Mouse (Mus musculus) thymus, adult 18-20 months (tissue): ENCODE results near the gene Prickle2.

ENCODE experiments used
- DNase-seq, 2 experiments: peaks; one replicate each; pipeline ENCODE4 v3.0.0; 2022; ENCODE audit warnings: mixed read lengths in 2 of 2

Gene Prickle2

DNA sequence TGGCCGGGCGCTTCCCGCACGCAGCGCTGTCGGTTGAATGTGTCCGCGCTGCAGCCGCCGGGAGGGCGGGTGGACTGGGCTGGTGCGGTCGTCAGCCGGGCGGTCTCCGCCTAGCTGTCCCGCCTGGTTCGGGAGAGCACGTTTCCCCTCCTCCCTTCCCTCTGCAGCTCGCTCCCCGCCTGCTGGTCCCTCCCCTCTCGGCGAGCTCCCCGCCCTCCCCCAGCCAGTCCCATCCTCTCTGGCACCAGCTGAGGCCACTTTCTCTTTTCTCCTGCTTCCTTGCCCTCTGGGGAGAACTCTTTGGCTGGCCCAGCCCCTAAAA is at the start of gene Prickle2:
TSS of gene Prickle2 (minus strand) at position 11 of the 322 bp plus-strand sequence.
- DNase-seq = no peak

DNA sequence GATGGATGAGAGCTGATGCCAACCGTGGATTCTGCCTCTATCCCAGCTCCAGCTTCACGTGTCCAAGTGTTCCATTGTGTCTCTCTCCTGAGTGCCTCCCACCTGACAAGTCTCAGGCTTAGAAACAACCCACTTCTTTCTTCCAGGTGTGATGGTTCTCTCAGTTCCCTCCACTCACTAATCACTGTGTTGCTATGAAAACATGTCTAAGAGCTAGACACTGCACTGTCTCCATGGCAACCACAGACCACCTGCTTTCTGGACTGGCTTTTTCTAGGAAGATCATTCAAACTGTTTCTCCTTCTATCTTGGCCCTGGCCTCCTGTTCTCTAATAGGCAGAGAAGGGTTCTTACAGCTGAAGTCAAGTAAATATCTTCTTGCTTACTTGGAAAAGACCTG is 46.8 kb upstream of the Prickle2 start:
- no peak for DNase-seq

DNA sequence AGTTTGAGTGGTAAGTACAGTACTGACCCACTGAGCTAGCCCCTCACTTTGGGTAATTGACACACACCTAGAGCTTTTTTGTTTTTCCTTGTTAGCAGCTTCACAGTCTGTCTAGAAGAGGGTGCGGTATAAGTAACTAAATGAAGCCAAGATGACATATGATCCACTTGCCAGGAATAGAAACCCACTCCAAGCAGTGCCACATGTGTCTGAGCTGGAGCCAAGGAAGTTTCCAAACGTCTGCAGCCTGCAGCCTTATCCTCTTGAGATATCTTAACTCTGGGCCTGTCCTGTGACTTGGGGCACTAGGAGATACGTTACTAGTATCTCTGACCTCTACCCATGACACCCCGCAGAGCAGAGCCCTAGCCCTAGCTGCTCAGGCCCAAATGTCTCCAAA is 43.5 kb upstream of the Prickle2 start:
- no peak for DNase-seq

DNA sequence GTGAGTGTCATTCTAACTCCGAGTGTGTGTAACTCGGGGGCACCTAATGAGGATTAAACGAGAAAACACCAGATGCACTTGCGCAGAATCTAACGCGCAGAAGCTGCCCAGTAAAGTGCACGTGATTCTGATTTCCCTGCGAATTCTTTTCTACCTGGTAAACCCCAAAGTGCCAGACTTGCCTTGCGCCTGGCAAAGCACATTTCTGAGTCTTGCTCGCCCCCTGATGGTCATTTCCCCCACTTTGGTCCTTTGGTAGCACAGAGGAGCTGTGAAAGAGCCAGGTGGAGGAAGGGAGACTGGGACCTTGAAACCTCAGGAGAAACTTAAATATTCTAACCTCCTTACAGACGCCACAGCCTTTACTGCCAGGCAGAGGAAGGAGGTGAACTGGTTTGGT is 37.6 kb upstream of the Prickle2 start:
- DNase-seq = no peak

DNA sequence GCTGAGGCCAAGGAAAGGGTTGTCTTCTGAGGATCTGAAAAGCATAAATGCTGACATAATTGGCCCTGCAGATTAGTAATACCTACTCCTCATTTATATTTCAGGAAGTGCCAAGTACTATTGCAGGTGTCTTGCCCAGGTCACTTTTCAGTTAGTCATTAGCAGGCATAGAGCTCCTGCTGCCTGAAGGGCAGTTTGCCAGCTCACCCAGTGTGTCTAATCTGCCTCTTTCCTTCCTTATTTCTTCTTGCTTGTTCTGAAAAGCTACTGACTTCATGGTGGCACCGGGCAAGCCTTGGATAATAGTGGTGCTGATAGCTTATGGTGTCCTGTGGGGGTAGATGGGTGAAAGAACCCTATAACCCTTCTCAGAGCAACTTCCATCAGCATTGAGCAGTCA is 31.2 kb upstream of the Prickle2 start:
- no peak for DNase-seq

DNA sequence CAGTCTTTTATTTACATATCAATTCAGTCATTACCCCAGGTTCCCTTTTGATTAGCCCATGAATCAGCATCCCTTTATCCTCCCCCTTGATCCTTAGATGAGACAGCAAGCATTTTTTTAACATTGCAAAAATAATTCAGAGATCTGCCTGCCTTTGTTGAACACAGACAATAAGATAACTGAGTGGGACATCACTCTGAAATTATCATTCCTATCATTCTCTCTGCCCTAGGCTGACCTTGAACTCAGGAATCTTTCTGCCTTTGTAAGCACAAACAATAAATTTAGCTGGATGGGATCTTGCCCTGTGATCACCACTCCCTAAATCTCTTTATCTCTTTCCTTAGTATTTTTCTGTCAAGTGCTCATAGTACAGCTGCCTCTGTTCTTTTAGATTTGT is 27.7 kb upstream of the Prickle2 start:
- no peak for DNase-seq

DNA sequence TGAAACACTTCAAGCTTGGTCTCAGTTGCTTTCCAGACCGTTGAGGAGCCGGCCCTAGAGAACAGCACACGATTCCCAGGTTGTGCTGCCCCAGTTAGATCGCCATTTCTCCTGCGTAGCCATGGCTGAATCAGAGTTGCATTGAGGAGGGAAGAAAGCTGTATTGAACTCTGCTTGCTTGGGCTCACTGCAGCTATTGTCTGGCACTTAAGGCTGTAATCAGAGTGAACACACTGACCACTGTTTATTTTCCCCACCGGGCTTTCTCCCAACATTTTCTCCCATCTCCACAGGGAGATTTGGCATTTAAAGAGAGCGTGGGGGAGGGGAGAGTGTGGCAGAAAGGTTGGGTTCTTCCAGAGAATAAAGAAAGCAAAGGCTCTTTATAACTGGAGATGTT is 22.6 kb upstream of the Prickle2 start:
- DNase-seq = no peak

DNA sequence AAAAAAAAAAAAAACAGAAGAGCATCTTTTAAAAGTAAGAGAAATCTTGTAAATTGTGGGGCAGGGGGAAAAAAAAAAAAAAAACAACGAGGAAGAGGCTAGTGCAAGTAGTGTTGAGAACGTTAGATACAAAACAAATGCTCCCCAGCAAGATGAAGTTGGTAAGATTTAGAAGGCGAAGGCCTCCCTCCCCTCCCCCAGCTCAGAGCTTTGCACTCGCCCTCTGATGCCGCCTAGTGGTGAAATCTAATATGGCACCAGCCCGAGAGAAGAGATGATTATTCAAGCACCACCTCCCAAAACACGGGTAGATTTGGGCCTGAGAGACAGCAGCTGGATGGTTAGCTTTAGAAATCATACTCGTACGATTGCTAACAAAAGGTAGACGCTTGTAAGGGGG is 22.1 kb upstream of the Prickle2 start:
- no peak for DNase-seq

DNA sequence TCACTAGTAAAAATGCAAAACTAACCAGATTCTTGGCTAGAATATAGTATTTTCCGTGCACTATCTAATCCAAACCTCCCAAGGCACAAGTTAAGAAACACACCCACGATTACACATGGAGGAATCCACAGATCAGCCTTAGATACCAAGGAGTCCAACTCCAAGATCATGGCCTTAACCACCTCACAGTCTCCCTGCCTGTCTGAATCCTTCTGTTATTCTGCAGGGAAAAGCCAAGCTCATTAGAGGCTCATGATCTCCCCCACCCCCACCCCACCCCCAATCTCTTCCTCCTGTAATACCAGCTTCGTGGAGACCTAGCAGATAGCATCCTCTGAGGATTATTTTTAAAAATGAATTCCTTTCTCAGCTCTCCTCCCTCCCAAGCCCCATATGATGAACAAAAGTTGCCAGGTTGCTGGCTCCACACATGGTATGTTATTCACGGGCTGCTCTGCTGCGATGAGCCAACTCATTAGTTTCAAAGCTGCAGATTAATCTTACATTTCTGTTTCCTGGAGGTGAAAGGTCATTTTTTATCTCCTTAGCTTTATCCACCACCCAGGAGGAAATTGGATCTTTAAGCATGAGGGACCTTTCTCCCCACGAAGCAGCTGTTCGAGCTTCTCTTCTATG is 21.5 kb upstream of the Prickle2 start:
- no peak for DNase-seq

DNA sequence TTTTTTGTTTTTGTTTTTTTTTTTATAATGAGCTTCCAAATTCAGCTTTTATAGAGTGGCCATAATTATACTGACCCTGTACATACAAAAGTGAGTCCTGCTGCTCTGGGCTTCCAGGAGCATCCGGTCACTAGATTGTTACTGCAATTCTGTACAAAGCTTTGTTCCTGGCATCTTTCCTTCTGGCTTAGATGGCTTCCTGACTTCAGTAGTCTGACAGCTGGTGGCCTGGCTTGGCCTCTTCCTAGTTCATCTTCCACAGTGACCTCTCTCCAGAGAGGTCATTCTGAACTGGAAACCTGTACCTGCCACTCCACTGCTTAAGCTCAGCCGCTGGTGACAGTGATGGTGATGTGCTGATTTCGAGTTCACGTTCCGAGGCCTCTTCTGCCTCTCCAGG is 20.2 kb upstream of the Prickle2 start:
- DNase-seq = no peak

DNA sequence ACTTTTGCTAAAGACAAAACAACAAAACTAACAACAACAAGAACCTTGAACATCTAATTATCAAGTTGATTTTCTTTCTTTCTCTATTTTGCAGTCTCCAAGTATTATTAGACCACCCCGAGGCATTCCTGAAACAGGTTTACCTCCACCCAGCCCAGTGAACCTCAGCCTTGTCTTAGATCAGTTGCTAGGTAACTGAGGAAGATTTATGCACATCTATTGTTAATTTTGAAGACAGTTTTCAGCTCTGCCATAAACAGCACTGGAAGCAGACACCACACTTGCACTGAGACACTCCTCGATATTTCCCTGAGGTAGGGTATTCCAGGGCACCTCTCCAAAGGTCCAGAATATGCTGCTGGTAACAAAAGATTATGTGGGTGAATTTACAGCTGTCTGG is 18.4 kb upstream of the Prickle2 start:
- no peak for DNase-seq

DNA sequence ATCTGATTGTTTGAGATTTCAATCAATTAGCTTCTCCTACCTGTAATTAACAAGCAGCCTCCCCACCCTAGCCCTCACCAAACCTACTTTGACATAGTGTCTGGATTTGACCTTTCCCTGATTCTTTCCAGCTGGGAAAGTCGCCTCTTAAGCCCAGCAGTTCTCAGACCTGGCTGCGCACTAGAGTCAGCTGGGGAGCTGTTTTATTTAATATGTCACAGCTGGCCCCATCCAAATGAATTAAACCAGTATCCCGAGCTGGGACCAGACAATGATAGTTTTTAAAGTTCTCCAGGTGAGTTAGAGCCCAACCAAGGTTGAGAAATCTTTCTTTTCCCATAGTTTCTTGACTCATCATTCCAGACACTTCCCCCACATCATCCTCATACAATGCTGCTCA is 9.9 kb upstream of the Prickle2 start:
- no peak for DNase-seq

DNA sequence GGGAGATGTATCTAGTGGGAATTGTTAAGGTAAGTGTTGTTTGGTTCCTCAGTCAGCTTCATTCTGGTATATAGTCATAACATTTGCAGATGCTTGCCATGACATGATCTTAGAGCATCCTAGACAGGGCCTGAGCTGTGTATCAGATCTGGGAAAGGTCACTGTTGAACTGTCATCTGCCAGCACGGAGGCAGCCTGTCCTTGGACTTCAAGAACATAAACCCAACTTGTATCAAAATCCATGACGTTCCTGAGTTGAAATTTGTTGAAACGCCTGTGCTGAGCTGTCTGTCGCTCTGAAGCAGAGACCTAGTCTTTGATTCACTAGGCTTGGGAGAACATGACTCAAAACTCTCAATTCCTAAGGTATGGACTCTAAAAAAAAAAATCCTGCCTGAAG is 8.8 kb upstream of the Prickle2 start:
- no peak for DNase-seq

DNA sequence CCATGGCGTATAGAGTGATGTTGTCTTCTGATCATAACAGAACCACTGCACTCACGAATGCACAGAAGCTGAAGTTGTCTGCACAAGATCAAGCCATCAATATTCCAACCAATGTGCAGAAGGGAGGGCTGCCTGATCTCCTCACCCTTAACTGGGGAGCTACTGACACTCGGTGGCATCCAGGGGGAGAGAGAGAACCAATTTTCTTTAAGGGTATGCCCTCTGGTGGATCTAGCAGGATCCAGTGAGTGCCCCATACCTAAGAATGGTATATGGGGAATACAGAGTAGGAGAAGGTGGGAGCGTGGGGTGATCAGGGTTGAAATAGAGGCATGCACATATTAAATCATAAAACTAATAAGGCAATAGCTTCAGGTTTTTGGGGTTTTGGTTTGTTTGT is 2.2 kb upstream of the Prickle2 start:
- no peak for DNase-seq

DNA sequence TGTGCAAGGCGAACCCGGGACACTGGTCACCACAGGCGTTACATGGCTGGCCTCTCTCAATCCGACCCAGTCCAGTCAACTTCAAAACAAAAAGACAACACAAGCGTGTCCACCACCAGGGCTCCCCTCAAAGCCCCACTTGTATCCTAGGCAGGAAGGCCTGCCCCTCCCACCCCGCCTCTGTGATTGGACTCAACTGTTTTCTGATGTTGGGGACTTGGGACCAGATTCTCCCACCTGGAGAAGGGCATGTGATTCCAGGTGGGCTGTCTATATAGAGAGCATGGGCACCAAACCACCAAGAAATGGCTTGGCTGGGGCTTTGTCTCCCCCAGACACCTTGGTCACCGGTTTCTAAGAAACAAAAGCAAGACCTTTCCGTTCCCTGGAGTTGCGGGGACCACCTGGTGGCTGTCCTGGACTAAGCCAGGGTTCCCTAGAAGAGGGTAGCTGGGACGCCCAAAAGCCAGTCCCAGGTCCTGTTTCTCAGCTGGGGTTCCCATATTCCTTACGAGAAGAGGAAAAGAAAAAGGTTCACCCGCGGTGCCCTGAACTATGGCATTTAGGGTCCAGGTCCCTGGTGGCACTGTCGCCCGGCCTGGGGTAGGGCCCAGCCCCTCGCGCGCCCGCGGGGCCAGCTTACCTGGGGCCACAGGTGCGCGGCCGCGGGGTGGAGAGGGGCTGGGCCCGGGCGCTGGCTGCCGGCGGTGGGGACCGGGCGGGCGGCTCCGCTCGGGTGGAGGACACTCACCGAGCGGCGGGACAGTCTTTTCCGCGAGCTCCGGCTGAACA is 406 bp downstream of the Prickle2 start:
- DNase-seq = no peak

DNA sequence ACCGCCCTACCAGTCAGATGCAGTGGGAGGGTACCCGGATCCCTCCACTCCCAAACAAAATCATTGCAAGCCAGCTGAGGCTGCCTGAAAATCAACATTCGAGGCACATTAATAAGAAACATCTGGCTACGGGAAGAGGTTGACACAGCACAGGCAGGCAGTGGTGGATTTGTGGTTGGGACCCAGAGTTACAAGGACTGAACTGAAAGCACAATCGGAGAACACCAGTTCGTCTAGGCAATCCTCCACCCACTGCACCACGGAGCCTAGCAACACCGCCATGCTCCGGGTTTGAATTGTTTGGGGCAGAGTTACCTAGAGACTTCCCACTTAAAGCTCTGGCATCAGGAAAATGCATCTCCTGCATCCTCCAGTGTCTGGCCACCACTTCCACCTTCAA is 1.1 kb downstream of the Prickle2 start:
- no peak for DNase-seq

DNA sequence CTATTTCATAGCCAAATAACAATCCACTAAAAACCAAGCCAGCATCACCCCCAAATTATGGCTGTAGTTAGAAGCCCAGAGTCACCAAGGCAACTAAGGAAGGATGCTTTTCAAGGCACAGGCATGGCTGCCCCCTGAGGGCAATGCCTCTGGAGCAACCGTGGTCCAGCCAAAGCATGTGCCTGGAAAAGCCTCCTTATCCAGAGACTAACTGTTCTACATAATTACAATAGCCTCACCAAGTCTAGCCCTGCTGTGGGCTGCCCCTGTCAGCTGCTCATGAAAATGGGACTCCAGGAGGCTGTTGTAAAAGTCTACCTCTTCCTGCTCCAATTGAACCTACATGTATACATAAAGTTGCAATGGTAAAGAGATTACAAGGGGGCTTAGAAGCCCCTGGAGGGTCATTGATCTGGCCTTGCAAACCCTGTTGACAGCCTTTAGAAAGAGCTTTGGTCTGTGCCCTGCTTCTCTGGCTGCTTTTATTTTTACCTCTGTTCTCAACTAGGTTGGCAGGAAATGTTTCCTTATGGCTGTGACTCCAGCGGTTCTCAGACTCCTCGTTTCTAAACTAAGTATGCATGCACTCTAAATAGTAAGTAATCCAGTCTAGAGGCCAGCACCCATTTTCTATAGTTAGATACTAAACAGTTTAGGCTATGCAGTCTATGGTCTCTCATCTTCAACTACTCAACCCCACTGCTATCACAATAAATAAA is 6.3 kb downstream of the Prickle2 start:
- DNase-seq = no peak

DNA sequence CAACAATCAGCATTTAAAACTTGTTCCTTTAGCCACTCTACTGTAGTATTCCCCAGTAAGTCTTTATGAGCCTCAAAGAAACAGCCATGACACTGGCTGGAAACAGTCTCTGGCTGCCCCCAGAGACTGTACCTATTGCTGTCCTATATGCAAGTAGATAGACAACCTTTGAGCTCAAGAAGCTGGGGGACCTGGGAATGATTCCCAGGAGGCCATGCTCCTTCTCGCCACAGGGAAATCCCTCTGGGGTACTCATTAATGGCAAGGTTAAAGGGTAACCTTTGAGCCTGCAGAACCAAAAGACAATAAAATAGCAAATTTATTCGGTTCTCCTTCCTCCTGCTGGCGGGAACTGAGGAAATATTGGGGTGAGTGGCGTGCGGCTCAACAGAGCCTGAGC is 8.1 kb downstream of the Prickle2 start:
- DNase-seq = no peak

DNA sequence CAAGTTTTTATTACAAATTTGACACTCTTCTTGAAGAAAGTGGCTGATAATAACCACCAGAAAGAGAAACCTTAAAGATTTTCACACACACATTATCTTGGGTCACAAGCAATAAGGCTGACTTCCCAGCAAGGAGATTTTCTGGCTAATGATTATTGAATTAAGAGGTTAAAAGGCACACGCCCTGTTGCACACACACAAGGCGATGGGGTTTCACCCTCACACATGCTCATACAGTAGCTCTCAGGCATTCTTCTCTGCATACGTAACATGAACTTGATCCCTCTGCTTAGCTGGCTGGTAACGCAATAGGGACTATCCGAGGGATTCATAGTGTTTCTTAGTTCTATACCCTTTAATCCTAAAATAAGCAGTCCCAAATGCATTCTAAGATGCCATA is 18.6 kb downstream of the Prickle2 start:
- DNase-seq = no peak

DNA sequence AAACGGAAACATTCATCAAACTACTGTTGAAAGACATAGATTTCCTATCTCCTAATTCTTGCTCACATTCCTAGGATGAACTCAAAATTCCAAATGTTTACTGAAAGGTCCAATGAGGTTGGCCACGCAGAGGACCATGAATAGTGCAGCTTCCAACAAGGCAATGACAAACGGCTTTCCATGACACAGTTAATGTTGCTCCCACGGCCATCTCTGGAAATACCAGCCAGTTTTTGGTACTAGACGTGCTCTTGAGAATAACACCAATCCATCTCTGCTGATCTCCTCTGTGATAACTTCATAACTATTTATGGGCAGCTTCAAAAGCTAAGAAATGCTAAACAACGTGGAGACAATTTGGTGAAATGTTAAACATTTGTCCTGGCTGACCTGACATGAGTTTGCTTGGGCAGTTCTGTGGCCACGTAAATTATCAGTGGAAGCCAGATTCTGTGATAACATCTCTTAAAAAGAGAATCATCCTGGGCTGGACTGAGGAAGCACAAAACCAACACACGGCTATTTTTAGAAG is 31.5 kb downstream of the Prickle2 start:
- no peak for DNase-seq

DNA sequence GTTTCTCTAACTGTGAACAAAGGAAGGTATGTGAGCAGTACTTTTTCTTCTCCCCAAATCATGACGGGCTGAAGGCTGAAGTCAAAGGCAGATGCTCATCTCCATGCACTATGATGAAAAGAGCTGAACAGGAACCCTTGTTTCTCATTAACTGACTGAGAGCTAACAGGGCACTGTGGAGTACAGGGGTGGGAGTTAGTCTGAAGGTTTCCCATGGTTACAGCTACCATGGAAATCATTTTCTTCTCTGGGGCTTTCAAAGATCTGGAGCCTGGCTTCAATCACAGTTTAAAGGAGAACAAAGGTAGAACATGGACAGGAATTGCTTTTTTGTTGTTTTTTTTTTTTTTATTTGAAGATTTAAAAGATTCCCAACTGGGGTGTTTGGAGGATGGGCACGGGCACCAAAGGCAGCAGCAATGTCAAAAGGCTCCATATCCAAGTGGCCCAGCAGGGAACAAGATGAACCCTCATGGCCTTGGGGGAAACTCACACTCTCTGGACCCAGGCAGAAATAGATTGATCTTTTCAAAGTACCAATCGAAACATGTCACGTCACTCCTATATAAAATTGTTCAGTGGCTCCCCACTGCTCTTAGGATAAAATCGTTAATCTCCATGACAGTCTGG is 35.3 kb downstream of the Prickle2 start:
- DNase-seq = no peak

DNA sequence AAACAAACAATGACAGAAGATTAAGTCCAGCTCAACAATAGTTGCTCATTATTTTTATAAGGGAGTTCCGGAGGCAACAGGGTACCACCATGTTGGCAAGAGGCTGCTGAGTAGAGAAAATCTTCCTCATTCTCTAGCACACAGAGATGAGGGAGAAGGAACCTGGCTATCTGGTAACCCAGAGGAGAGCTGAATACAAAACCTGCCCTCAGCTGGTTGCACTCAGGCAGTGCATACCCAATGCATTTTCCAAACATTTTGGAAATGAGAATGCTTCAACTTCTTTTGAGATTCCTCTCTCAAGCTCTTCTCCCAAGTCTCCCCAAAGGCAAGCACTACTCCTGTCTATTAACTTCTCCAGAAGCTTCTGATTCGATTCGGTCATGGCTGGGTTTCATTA is 36.3 kb downstream of the Prickle2 start:
- no peak for DNase-seq

DNA sequence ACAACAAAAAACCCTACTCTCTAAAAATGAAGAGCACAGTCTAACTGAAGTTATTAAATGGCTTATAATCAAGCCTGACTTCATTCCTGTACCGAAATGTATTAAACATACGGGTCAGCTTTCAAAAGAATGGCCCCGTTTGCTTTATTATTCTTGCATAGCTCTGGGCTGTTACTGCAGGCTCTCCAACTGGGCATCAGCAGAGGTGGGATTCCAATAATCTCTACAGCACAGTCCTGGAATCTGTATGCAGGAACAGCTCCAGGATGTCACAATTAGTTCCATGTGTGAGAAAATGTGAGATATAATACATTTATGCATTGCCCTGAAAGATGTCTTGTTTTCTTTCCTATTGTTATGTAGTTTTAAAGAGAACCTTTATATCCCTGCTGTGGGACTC is 38.4 kb downstream of the Prickle2 start:
- DNase-seq = no peak
